In genomic region chr11:115599722-115600121, GRCm38 (mm10) we compare ENCODE assay signal across 28 mouse cellular contexts. TPM values are rescaled to one million over a fixed set of nuclear protein-coding genes. Genes with fewer than 3 reads are reported as not detected.
DNase-seq lines count a peak whose midpoint lies in the region; ATAC-seq and TF ChIP-seq lines count a peak whose summit lies in the region.
"Had no signal": no experiment of that assay in that cellular context is flagged by ENCODE, and none has a peak within 500 bp of the region (broad histone marks: within the 10 kb centered on the region; RNA-seq: fewer than 3 reads in every experiment).

No protein-coding gene starts in this region.

- H3K9me3 ChIP-seq in G1E (replicated peaks): no peaks in the 10 kb centered on the region
- H3K9me3 ChIP-seq: embryonic facial prominence, embryonic 13.5 days; forebrain, embryonic 15.5 days; heart, embryonic 15.5 days; intestine, embryonic 15.5 days; midbrain, embryonic 10.5 days; neural tube, embryonic 15.5 days; stomach, embryonic 15.5 days had no signal

- ATAC-seq in frontal cortex, adult (ENCODE audit: low TSS enrichment): peak; percentile 54
- ATAC-seq in G1E (ENCODE audit: extremely low read depth, insufficient number of reproducible peaks, low FRiP score, poor library complexity, severe bottlenecking): no peak
- ATAC-seq: CD4-positive, CD25-positive, alpha-beta regulatory T cell, adult 4 months; forebrain, embryonic 15.5 days; hindbrain, embryonic 16.5 days; intestine, embryonic 15.5 days; midbrain, embryonic 16.5 days; Patski had no signal

- H3K27ac ChIP-seq in olfactory bulb, adult 2 months (ENCODE audit: insufficient read depth, low read depth, low read length): peak overlapping the region; percentile 41; the same call in 1 of the 2 replicates
- H3K27ac ChIP-seq: embryonic facial prominence, embryonic 13.5 days; forebrain, embryonic 15.5 days; heart, embryonic 15.5 days; intestine, embryonic 15.5 days; liver, embryonic 14.5 days; midbrain, embryonic 10.5 days; neural tube, embryonic 15.5 days; stomach, embryonic 15.5 days had no signal

- H3K4me1 ChIP-seq in G1E (ENCODE audit: insufficient read depth, low read depth, low read length): peaks cover 67% of the 10 kb centered on the region
- peaks cover 24% of the 10 kb centered on the region for H3K4me1 ChIP-seq in olfactory bulb, adult 2 months (ENCODE audit: control insufficient read depth, insufficient read depth, low read length)

- 49% methylated on average over 7 of the region's 7 CpGs for WGBS in olfactory bulb, adult 2 months

- H3K27me3 ChIP-seq in G1E (ENCODE audit: insufficient read depth, low read length): no peaks in the 10 kb centered on the region
- H3K27me3 ChIP-seq: embryonic facial prominence, embryonic 13.5 days; forebrain, embryonic 15.5 days; heart, embryonic 15.5 days; intestine, embryonic 15.5 days; neural tube, embryonic 15.5 days; Patski; stomach, embryonic 15.5 days had no signal

- H3K36me3 ChIP-seq in G1E (replicated peaks): peaks cover 69% of the 10 kb centered on the region

- intact Hi-C loops in left cerebral cortex, postnatal 36 days (cut with DNase I): loop anchor here (5.0 kb wide), 2 partner anchors 62 to 107 kb away; partner anchors contain the start of genes Nt5c and Sumo2

- peak overlapping the region; percentile 56; the same call in 1 of the 2 replicates for H3K4me3 ChIP-seq in G1E (ENCODE audit: low read depth, low read length)
- no peak overlapping the region for H3K4me3 ChIP-seq in olfactory bulb, adult 2 months (ENCODE audit: insufficient read depth, low read depth, low read length)
- H3K4me3 ChIP-seq: embryonic facial prominence, embryonic 13.5 days; forebrain, embryonic 15.5 days; heart, embryonic 15.5 days; intestine, embryonic 15.5 days; midbrain, embryonic 10.5 days; neural tube, embryonic 15.5 days; stomach, embryonic 15.5 days had no signal

- TF ChIP-seq POLR2A in olfactory bulb, adult 2 months (IDR thresholded peaks at IDR 0.05; ENCODE audit: insufficient read depth, low read depth, low read length): no peak

- no peak for DNase-seq in frontal cortex, postnatal 10 days (ENCODE audit: low spot score in 2 of 2)
- peak; percentile 37 to 59 for DNase-seq in left cerebral cortex, postnatal 36 days (ENCODE audit: low spot score in 2 of 2)
- DNase-seq in left cerebral cortex, adult 11 months (ENCODE audit: low spot score): no peak
- DNase-seq in G1E (ENCODE audit: low spot score): no peak
- DNase-seq in adrenal gland, adult 18-20 months (ENCODE audit: low spot score in 2 of 2): no peak
- DNase-seq: adrenal gland, adult 2 months; cerebellum, adult 2 months; cerebellum, postnatal 25 days; gastrocnemius, postnatal 36 days; kidney, adult 8-10 months; kidney, postnatal 10 days; lung, embryonic 14.5 days; thymus, adult 18-20 months; thymus, postnatal 36 days had no signal

- TF ChIP-seq CTCF in G1E (IDR thresholded peaks at IDR 0.05; ENCODE audit: low read depth, low read length): no peak
- TF ChIP-seq CTCF in olfactory bulb, adult 2 months (IDR thresholded peaks at IDR 0.05; ENCODE audit: insufficient read depth, low read depth, low read length): no peak

RNA-seq across cellular contexts. Expression of gene Mrps7, which starts 4.0 kb away (rescaled TPM):
- 10 to 100 TPM; 49.8 to 57.9 TPM for total RNA-seq in left cerebral cortex, postnatal 36 days (2021)
- 34.3 and 41.0 TPM in 2 replicates for total RNA-seq in G1E (2014; fragmentation: Nextera tagmentation)
- total RNA-seq in G1E (2017): 52.8 and 53.5 TPM in 2 replicates
- polyA plus RNA-seq in G1E (2012): 61.1 and 68.7 TPM in 2 replicates
- polyA plus RNA-seq in olfactory bulb, adult 2 months (2012; ENCODE audit: insufficient read depth, insufficient read length, low replicate concordance, missing spikeins): not detected in 2 replicates
- 100 to 1,000 TPM; 105 to 107 TPM for total RNA-seq in adrenal gland, adult 18-20 months (2021)

RNA-seq across cellular contexts. Expression of gene Gga3, which starts 4.1 kb away (rescaled TPM):
- 10 to 100 TPM; 70.2 to 74.3 TPM for total RNA-seq in left cerebral cortex, postnatal 36 days (2021)
- total RNA-seq in G1E (2014; fragmentation: Nextera tagmentation) (58.5 and 95.5 TPM in 2 replicates), G1E (2017) (13.7 and 22.7 TPM in 2 replicates)
- 102 and 144 TPM in 2 replicates for polyA plus RNA-seq in G1E (2012)
- polyA plus RNA-seq in olfactory bulb, adult 2 months (2012; ENCODE audit: insufficient read depth, insufficient read length, low replicate concordance, missing spikeins): 79.7 TPM in 1 of 2 replicates, not detected in the other
- 10 to 100 TPM; 25.6 to 27.0 TPM for total RNA-seq in adrenal gland, adult 18-20 months (2021)

RNA-seq across cellular contexts. Expression of gene Mif4gd, which starts 13.0 kb away (rescaled TPM):
- total RNA-seq in left cerebral cortex, postnatal 36 days (2021): 10 to 100 TPM; 15.1 to 18.1 TPM
- 43.6 and 59.8 TPM in 2 replicates for total RNA-seq in G1E (2014; fragmentation: Nextera tagmentation)
- 49.9 and 59.4 TPM in 2 replicates for total RNA-seq in G1E (2017)
- 24.3 and 32.4 TPM in 2 replicates for polyA plus RNA-seq in G1E (2012)
- polyA plus RNA-seq in olfactory bulb, adult 2 months (2012; ENCODE audit: insufficient read depth, insufficient read length, low replicate concordance, missing spikeins): not detected in 2 replicates
- total RNA-seq in adrenal gland, adult 18-20 months (2021): 100 to 1,000 TPM in 1 of 2 experiments, 10 to 100 TPM in 1; 85.4 to 145 TPM

RNA-seq across cellular contexts. Expression of gene Slc25a19, which starts 28.4 kb away (rescaled TPM):
- 10 to 100 TPM; 56.8 to 60.1 TPM for total RNA-seq in left cerebral cortex, postnatal 36 days (2021)
- total RNA-seq in G1E (2014; fragmentation: Nextera tagmentation) (19.9 and 37.8 TPM in 2 replicates), G1E (2017) (21.5 and 22.3 TPM in 2 replicates)
- 24.2 and 26.0 TPM in 2 replicates for polyA plus RNA-seq in G1E (2012)
- polyA plus RNA-seq in olfactory bulb, adult 2 months (2012; ENCODE audit: insufficient read depth, insufficient read length, low replicate concordance, missing spikeins): not detected in 2 replicates
- 100 to 1,000 TPM; 108 to 204 TPM for total RNA-seq in adrenal gland, adult 18-20 months (2021)

RNA-seq across cellular contexts. Expression of gene Nup85, which starts 35.5 kb away (rescaled TPM):
- total RNA-seq in left cerebral cortex, postnatal 36 days (2021): 10 to 100 TPM; 41.6 to 49.9 TPM
- total RNA-seq in G1E (2014; fragmentation: Nextera tagmentation) (78.5 and 87.7 TPM in 2 replicates), G1E (2017) (166 and 172 TPM in 2 replicates)
- 28.2 and 57.5 TPM in 2 replicates for polyA plus RNA-seq in G1E (2012)
- polyA plus RNA-seq in olfactory bulb, adult 2 months (2012; ENCODE audit: insufficient read depth, insufficient read length, low replicate concordance, missing spikeins): not detected in 2 replicates
- 10 to 100 TPM; 33.2 to 43.0 TPM for total RNA-seq in adrenal gland, adult 18-20 months (2021)

Comparison
In these comparisons a context has a peak if more than half of its experiments do, and no peak if none do; other contexts are left out.
1. DNase-seq: peak in left cerebral cortex, postnatal 36 days (2 of 2); none in frontal cortex, postnatal 10 days (0 of 2), left cerebral cortex, adult 11 months (single experiment), G1E (single experiment) and adrenal gland, adult 18-20 months (0 of 2).